Mouse (Mus musculus) embryonic fibroblast, embryonic 13.5 days (primary cell): ENCODE data around the gene Chat.

ENCODE experiments used
- CTCF ChIP-seq: IDR thresholded peaks from 2 replicates; pipeline ENCODE4 v1.5.1; 2011; ENCODE audit warnings: mild to moderate bottlenecking, control low read depth, low read length, moderate library complexity, borderline replicate concordance; ENCODE audit not compliant: insufficient read depth
- POLR2A ChIP-seq: IDR thresholded peaks from 2 replicates; pipeline ENCODE4 v1.6.1; 2011; ENCODE audit warnings: low read depth, mild to moderate bottlenecking, control low read depth, low read length, moderate library complexity

GRCm38 (mm10) chr14:32465506-32465870 lies 301 bp downstream of the Chat start:
- TF ChIP-seq CTCF (no peak), POLR2A (no peak)
